Mouse (Mus musculus): ENCODE measurements around the gene Ei24.
A peak's percentile ranks its signal among the peaks of the same experiment; 100 is the strongest.

Gene Ei24

GRCm38 (mm10) chr9:36792191-36792590 is 5.0 kb downstream of the Ei24 start:
- DNase-seq (ENCODE audit: low read depth), result no peak

GRCm38 (mm10) chr9:36783921-36784320 is 13.3 kb downstream of the Ei24 start:
- no peak for DNase-seq (ENCODE audit: low read depth)

- DNase-seq (ENCODE audit: low read depth), result peak; percentile 35
Observed at GRCm38 (mm10) chr9:36769048-36769413, 28.2 kb downstream of the Ei24 start.

GRCm38 (mm10) chr9:36768156-36769047 is 28.8 kb downstream of the Ei24 start:
- DNase-seq (ENCODE audit: low read depth), result no peak

GRCm38 (mm10) chr9:36767203-36768143 is 29.7 kb downstream of the Ei24 start, which contains the start of gene Stt3a:
Gene Stt3a (minus strand): TSS chr9:36767679.
- DNase-seq (ENCODE audit: low read depth), result peak; percentile 100

- DNase-seq (ENCODE audit: low read depth), result no peak
Observed at GRCm38 (mm10) chr9:36764378-36764777, 32.8 kb downstream of the Ei24 start.

All from induced T-regulatory cell, adult 2 months (primary cell).